Mouse (Mus musculus) c-Kit-positive CD71-positive TER-119-positive erythroid progenitor cells, embryonic 14.5 days (primary cell): ENCODE measurements at regions not wholly inside any gene's neighbourhood (a gene's known extent, or its start where the extent isn't known, plus 50 kb on each side); places are given as distances from the start of the nearest gene placed in this dataset.

Experiments
- DNase-seq: peaks from one replicate; pipeline ENCODE4 v3.0.0-alpha.2; 2013; ENCODE audit warnings: low spot score

DNA sequence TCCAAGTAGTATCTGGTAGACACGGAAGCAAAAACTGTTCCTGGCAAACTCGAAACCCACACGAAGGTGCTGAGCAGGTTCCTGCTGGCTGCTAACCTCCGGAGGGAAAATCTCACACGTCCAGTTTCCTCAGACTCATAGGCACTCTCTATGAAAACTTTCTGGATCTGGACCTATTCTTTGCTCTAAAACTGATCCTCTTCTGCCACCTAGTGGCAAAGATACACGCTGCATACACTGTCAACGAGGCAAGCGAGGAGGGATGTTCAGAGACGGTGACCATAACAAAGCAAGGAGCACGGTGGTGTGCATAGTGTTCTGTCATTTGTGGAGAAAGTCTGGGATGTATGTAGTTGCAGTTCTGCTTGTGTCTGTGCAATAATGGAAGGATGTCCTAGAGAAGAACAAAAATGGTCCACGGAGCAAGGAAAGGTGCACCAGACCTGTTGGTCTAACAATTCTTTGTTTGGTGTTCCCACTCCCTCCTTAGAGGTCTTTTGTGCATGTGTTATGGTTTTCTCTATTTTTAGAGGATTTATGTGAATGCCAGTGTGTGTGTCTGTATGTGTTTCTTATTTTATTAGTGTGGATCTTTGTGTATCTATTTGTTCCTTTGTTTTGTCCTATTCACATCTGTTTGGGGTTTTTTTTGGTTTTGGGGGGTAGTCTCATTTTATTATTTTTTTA is 57.0 kb upstream of the Siglech start:
- peak; percentile 43 for DNase-seq
